Mouse (Mus musculus): Measurements from ENCODE around the gene Zfp513.
"Not testable (repeated sequence)": the region's sequence is repeated elsewhere in the genome, so short reads cannot be mapped to it uniquely, and the experiment has no call there.

Zfp513 gene

GRCm38 (mm10) chr5:31201742-31202590 is at the start of gene Zfp513:
TSS of gene Zfp513 (minus strand) at chr5:31202303.
- DNase-seq (ENCODE audit: low spot score in 2 of 2) = peak; percentile 97

GRCm38 (mm10) chr5:31251541-31252101 is 49.5 kb upstream of the Zfp513 start, which contains the start of gene Krtcap3:
TSS of gene Krtcap3 (plus strand) at chr5:31251691.
- no peak for DNase-seq (ENCODE audit: low spot score in 2 of 2)

DNA sequence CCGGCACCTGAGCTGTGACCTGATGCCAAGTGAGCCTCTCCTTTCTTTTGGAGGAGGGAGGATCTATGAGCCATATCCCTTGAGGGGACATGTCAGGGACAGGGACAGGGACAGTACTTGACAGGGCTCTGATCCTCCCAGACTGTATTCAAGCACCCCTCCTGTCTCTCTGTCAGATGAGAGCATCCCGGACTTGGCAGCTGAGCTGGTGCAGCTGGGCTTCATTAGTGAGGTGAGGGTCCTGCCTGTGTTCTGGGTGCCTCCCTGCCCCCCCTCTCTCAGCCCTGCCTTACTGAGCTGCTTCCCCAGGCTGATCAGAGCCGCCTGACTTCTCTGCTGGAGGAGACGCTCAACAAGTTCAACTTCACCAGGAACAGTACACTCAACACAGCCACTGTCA is 48.6 kb upstream of the Zfp513 start:
- DNase-seq (ENCODE audit: low spot score in 2 of 2) = no peak

GRCm38 (mm10) chr5:31242191-31242590 is 40.1 kb upstream of the Zfp513 start:
- no peak for DNase-seq (ENCODE audit: low spot score in 2 of 2)

DNA sequence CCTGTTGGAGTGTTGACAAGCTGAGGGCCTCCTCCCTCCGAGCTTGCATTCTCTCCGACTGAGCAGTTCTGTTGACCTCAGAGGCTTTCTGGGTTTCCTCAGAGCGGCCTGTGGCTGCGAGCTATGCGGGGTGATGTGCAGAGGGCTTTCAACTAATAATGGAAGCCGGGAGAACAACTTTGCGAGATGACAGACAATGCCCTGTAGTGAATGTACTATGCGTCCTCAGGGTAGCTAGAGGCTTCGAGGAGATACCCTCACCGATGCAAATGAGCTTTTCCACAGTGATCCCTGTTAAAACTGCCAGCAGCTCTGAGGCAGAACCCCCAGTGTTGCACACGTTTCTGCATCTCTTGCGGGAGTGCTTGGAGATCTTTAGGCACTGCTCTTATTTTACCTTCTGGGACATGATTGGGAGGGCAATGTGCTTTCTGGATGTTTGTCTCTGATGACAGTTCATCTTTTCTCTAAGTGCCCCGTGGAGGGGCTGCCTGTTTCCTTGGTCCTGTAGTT is 39.5 kb upstream of the Zfp513 start:
- DNase-seq (ENCODE audit: low spot score in 2 of 2) = no peak

GRCm38 (mm10) chr5:31240637-31241521 is 38.8 kb upstream of the Zfp513 start, which contains the start of the genes Nrbp1 and Gm9970:
TSS of gene Nrbp1 (plus strand) at chr5:31240864.
TSS of gene Gm9970 (minus strand) at chr5:31241232.
- peak; percentile 96 to 97 for DNase-seq (ENCODE audit: low spot score in 2 of 2)

GRCm38 (mm10) chr5:31226641-31227040 is 24.5 kb upstream of the Zfp513 start:
- no peak for DNase-seq (ENCODE audit: low spot score in 2 of 2)

DNA sequence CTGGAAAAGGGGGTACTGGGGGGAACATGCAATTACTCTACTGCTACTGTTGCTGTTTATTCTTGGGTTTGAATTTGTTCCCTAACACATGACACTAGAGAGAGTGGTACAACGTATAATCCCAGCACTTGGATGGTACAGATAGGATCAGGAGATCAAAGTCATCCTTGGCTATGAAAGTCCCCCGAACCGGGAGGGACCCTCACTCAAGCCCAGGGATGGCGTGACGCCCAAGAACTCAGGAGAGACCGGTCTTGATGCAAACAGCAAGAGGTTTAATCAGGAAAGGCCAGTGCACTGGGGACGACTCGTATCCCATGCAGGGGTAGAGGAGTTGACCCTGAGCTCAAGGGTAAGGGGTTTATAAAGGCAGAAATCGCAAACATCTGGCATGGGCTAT is 20.6 kb upstream of the Zfp513 start:
- no peak for DNase-seq (ENCODE audit: low spot score in 2 of 2)

GRCm38 (mm10) chr5:31221304-31221945 is 19.3 kb upstream of the Zfp513 start:
- DNase-seq (ENCODE audit: low spot score in 2 of 2) = peak in 1 of 2 experiments; percentile 56

GRCm38 (mm10) chr5:31220448-31221303 is 18.6 kb upstream of the Zfp513 start, which contains the start of gene Ppm1g:
TSS of gene Ppm1g (minus strand) at chr5:31220687.
- peak; percentile 95 for DNase-seq (ENCODE audit: low spot score in 2 of 2)

- peak; percentile 33 to 40 for DNase-seq (ENCODE audit: low spot score in 2 of 2)
These were observed 17.9 kb upstream of the Zfp513 start for GRCm38 (mm10) chr5:31219911-31220447.

DNA sequence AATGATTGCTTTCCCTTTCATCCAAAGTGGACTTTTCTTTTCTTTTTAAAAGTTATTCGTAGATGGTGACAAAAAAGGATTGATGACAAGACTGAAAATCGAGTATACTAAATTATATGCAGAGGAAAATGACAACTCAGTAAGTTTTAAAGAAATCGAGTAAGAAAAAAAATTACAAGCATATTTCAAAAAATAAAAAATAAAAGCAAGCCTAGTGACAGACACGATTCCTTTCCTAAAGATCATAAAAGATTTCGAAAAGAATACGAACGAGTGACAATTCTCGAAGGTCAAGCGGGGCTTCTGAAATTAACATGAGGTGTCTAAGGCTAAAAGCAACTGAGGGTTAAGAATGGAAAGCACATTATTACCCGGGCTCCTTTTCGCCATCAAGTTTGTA is 17.4 kb upstream of the Zfp513 start:
- DNase-seq (ENCODE audit: low spot score in 2 of 2) = no peak

DNA sequence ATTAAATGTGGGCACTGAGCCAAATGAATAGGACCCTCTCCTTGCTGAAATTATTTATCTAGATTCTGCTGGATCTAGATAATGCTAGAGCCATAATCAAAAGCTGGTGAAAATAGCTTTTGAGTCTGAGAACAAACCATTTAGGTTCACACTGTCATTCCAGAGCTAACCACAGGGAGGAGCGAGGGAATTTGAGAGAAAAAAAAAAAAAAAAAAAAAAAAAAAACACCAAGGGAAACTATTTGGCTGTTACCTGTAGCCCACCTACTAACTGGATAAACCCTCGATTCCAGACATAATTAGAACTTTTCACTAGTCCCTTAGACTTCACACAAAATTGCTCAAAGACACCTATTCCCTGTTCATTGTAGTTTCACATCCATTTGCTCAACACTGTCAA is 17.0 kb upstream of the Zfp513 start:
- no peak for DNase-seq (ENCODE audit: low spot score in 2 of 2)

DNA sequence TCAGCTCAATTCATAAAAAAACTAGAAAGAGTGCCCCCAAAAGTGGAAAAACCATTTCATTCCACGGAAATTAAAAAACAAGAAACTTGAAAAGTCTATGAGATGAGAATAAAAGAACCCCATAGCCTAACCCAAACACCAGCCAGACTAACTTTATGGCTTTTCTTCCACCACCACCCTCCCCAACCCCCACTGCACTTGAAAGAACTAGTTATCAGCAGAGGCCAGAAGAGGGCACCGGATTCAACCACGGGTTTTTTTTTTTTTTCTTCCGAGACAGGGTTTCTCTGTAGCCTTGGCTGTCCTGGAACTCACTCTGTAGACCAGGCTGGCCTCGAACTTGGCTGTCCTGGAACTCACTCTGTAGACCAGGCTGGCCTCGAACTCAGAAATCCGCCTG is 16.2 kb upstream of the Zfp513 start:
- DNase-seq (ENCODE audit: low spot score in 2 of 2) = peak; percentile 55 to 73

DNA sequence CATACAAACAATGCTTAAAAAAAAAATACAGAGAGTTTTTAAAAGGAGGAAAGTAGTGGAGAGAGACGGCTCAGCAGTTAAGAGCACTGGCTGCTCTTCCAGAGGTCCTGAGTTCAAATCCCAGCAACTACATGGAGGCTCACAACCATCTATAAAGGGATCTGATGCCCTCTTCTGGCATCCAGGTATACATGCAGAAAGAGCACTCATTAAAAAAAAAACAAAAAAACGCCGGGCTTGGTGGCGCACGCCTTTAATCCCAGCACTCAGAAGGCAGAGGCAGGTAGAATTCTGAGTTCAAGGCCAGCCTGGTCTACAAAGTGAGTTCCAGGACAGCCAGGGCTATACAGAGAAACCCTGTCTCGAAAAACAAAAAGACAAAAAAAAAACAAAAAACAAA is 14.5 kb upstream of the Zfp513 start:
- not testable (repeated sequence) for DNase-seq (ENCODE audit: low spot score in 2 of 2)

DNA sequence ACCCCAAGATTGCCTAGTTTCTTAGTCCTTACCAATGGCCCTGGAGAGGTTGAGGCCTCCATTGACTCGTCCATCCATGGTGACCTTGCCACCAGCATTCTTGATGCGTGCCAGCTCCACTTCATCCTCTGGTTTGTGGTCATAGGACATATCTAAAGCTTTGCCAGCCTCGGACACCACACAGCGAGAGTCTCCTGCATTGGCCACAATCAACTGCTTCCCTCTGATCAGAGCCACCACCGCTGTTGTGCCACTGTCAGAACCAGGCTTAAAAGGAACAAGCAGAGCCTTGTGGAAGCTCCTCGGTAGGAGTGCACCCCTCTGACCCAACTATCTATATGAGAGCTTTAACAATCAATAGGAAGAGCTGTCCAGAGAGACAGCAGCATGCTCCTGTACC is 2.3 kb upstream of the Zfp513 start:
- no peak for DNase-seq (ENCODE audit: low spot score in 2 of 2)

DNA sequence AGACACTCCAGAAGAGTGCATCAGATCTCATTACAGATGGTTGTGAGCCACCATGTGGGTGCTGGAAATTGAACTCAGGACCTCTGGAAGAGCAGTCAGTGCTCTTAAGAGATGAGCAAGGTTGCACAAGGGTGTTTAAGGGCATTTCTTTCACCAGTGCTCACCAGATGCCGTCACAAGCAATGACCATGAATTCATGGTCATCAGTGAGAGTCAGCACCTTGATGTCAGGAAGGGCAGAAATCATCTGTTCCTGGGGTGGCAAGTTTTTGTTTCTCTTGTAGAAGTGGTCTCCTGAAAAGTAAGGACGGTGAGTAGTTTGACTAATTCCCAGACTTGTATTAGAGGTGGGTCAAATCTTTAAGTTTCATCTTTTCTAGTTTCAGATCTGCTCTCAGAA is 1.8 kb upstream of the Zfp513 start:
- no peak for DNase-seq (ENCODE audit: low spot score in 2 of 2)

- DNase-seq (ENCODE audit: low spot score in 2 of 2) = no peak
These were observed 830 bp upstream of the Zfp513 start for GRCm38 (mm10) chr5:31202933-31203332.

GRCm38 (mm10) chr5:31201042-31201741 is 911 bp downstream of the Zfp513 start:
- no peak for DNase-seq (ENCODE audit: low spot score in 2 of 2)

Data from spleen, postnatal 36 days (tissue).